Mouse (Mus musculus): ENCODE measurements at regions not wholly inside any gene's neighbourhood (a gene's known extent, or its start where the extent isn't known, plus 50 kb on each side); places are given as distances from the start of the nearest gene placed in this dataset.
"Not testable (repeated sequence)": the region's sequence is repeated elsewhere in the genome, so short reads cannot be mapped to it uniquely, and the experiment has no call there.

GRCm38 (mm10) chr13:80611937-80612336 is 271.2 kb upstream of the Arrdc3 start:
- intact Hi-C loops (cut with DNase I), result loop anchor here (10.0 kb wide), 1 partner anchor 1157 kb away; no protein-coding TSS in a partner anchor

DNA sequence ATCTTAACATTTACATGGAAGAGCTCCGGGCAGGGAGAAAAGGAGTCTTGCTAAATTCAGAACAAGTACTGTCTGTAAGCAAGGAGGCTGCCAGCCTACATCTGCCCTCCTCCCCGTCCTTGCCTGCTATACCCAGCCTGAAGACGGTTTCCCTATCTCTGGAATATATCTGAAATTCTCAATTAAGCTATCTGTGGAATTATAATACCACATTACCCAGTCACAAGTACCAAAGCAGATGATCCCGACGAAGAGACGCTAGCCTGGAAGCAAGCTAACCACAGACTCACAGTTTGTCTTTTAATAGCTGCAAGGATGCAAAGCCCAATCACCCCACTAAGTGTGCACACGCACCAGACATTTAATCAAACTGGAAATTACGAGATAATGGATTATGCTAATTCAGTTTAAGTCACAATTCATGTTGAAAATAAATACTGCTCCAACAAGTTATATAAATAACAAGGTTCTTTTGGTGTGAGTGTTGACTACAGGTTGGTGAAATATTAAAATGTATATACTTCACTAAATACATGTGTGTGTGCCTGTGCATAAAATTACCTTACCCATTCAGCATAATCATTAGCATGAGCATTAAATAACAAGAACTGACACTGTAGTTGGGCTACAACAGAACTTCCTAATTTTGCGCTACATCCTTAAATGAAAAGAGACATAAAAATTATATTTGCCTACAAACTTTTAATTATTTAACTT is 269.9 kb upstream of the Arrdc3 start:
- intact Hi-C loops (cut with DNase I), result loop anchor here (10.0 kb wide), 1 partner anchor 1159 kb away; no protein-coding TSS in a partner anchor

DNA sequence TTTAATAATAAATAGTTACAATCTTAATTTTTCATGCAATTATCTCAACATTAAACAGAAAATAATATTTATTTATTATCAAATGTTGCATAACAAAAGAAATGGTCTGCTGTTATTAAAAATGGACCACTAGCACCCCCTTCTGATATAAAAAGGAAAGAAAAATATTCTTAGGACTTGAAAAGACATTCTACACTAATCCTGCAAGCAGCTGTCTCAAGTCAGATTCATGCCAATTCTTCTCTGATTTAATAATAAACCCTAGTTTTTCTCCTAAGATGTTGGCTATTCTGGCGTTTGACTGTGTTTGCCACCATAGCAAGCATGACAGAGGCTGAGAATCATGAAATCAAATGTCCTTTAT is 269.3 kb upstream of the Arrdc3 start:
- intact Hi-C loops (cut with DNase I), result loop anchor here (10.0 kb wide), 1 partner anchor 1159 kb away; no protein-coding TSS in a partner anchor

- intact Hi-C loops (cut with DNase I), result loop anchor here (10.0 kb wide), 1 partner anchor 1160 kb away; no protein-coding TSS in a partner anchor
These were observed 268.2 kb upstream of the Arrdc3 start for GRCm38 (mm10) chr13:80614971-80615370.

GRCm38 (mm10) chr13:80623005-80623404 is 260.2 kb upstream of the Arrdc3 start:
- intact Hi-C loops (cut with DNase I), result no loop called here

GRCm38 (mm10) chr13:80641334-80641733 is 241.8 kb upstream of the Arrdc3 start:
- intact Hi-C loops (cut with DNase I), result no loop called here

DNA sequence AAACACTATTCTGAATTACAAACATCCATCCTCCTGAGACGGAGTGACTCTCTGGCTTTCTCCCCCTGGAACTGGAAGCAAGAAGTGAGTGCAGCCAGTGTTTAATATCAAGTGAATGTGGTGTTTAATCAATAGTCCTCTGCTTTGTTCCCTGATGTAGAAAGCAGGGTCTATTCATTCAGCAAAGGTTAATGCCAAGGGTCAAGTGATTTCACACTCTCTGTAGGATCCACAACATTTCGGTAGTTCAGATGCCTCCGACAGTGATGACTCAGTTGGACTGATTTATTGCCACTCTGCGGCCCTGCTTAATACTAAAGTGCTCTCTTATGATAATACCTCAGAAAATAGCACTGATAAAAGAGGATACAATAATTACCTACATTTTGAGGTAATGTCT is 235.6 kb upstream of the Arrdc3 start:
- intact Hi-C loops (cut with DNase I), result no loop called here

DNA sequence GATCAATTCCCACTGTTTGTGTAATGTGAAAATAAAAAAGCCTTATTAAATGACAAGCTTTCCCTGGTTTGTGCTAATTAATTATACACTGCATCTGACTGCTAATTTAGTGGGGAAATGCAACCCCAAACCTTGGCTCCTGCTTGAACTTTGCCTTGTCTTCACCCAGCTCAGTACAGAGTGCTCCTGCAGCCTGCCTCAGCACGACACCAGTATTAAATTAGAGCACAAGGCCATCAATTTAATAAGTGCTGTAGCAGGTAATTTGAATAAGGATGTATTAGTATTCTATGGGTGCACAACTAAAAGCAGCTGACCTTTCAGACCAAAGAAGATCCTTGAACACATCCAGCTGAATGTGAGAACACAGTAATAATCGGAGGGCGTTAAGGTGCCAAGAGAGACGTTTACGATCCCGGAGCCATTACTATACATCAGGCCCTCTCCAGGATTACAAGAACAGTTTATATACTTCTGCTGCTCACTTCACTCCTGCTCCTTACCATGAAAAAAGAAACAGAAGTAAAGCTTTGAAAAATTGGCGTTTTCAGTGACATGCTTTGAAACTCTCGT is 230.1 kb upstream of the Arrdc3 start:
- intact Hi-C loops (cut with DNase I), result no loop called here

- intact Hi-C loops (cut with DNase I), result no loop called here
These were observed 216.9 kb upstream of the Arrdc3 start for GRCm38 (mm10) chr13:80666186-80666713.

DNA sequence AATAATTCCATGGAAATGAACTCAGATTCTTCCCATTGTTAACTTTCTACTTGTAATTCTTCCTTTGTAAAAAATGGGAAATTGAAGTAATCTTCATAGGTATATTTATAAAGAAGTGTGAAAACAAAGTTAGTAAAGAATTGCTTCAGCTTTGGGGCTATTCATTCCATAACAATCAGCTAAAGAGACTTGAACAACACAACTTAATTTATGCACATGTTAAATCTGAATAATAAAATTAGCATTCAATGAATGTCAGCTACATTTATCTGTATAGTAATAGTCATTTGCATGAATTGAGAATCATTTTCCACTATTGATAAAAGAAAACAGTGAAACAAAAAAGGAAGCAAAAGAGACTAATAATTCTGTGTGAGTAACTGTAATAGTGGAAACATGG is 193.3 kb upstream of the Arrdc3 start:
- intact Hi-C loops (cut with DNase I), result no loop called here

- intact Hi-C loops (cut with DNase I), result no loop called here
These were observed 192.4 kb upstream of the Arrdc3 start for GRCm38 (mm10) chr13:80690654-80691386.

- intact Hi-C loops (cut with DNase I), result no loop called here
These were observed 187.5 kb upstream of the Arrdc3 start for GRCm38 (mm10) chr13:80695549-80696150.

DNA sequence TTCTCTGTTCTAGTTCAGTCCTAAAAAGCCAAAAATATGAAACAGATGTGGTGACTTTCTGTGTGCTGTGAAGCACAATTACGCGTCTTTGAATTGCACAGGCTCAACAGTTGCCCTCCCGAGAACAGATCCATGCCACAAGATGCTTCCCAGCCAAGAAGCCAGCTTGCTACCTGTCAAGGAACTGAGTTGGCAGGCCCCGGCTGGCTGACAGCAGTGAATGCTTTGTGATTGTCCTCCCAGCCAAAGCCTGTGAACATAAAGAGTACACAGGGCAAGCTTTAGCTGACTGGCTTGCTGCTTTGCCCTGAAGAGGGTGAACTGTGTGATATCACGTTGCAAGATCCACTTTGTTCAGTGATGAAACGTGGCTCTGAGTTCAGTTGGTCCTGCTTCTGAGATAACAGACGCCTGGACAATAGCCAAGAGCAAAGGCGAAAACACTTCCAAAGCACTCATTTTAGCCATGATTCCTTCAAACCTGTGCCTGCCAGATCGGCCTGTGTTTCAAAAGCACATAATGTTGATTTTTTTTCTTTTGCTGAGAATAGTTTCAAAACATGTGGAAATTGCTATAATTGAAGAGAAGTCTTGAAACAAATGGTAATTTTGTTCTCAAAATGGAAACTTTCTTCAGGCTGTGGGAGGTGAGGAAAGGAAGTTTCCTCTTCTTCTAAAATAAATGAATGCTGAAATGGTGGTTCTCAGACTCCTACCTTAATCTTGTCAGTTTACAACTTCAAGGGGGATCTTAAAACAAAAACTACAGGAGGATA is 173.5 kb upstream of the Arrdc3 start:
- intact Hi-C loops (cut with DNase I), result no loop called here

DNA sequence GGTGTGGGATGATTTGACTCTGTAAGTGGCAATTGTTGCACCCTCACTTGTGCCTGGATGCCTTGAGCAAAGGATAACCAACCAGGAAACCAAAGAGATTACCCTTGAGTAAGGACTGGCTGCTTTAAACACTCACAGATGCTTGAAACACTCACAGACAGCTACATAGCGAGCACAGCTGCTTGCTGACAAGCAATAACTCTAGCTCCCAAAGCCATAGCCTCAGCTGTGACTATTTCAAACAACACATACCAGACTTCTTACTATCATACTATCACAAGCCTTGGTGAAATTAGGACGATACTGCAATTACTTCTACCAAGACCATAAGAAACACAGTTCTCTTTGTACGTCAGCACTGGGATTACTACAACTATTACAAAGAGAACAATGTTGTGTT is 163.9 kb upstream of the Arrdc3 start:
- intact Hi-C loops (cut with DNase I), result no loop called here

DNA sequence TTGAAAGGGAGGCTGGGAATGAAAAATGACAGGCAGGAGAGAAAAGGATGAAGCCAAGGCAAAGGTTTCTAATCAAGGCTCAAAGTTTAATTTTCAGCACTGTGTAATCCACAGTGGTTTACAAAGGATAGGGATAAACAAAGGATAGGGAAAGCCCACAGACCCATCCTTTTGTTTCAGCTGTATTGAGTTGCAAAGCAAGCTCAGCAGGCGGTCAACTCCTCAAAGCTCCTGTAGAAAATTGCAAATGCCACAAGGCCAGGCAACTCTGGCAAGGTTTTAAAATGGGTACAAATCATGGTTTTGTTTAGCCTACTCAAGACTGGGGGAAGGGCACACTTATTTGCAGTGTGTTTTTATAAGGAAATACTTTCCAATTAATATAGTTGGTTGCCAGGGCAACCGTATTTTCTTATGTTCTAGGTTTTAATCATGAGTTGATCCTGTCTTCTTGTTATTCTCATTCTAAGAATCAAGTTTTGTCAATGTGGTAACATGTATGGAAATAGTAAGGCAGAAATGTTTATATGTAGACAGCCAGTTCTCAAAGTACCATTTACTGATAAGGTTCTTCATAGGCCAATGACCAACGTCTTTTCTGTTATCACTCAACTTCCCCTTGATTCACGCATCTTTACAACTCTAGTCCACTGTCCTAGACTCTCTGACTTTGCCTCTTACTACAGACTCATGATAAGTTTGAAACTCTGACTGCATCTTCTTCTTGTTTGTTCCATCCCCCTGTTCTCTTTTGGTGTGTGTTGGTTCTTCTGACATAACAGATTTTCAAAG is 159.8 kb upstream of the Arrdc3 start:
- intact Hi-C loops (cut with DNase I), result no loop called here

- intact Hi-C loops (cut with DNase I), result no loop called here
These were observed 154.0 kb upstream of the Arrdc3 start for GRCm38 (mm10) chr13:80729202-80729601.

GRCm38 (mm10) chr13:80745991-80746390 is 137.2 kb upstream of the Arrdc3 start:
- intact Hi-C loops (cut with DNase I), result no loop called here

DNA sequence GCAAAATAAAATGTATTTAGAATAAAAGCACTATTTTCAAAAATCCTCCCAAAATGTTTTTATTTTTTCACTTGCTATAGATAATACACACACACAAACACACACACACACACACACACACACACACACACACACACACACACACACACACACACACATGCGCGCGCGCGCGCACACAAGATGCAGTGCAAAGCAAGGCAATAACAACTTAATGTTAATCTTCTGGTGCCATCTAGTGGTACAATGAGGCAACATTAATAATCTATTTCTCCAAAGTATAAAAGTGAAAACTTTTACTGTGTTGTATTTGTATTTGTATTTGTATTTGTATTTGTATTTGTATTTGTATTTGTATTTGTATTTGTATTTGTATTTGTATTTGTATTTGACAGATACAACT is 136.2 kb upstream of the Arrdc3 start:
- intact Hi-C loops (cut with DNase I), result not testable (repeated sequence)
